Mouse (Mus musculus) kidney, embryonic 14.5 days (tissue): ENCODE measurements around the gene Dock1. TPM values are rescaled to one million over a fixed set of nuclear protein-coding genes. Genes with fewer than 3 reads are reported as not detected.
A peak's percentile ranks its signal among the peaks of the same experiment; 100 is the strongest.

ENCODE experiments used
- ATAC-seq: fragments of 200-750 bp; cut with Nextera tagmentation; 2 replicates; pipeline ENCODE4 v1.8.0; 2017; ENCODE audit warnings: moderate number of reproducible peaks, mild to moderate bottlenecking, moderate TSS enrichment, moderate library complexity; ENCODE audit not compliant: low FRiP score, low TSS enrichment
- H3K27ac ChIP-seq: fragments of 300-500 bp; sonication (generic); 2 replicates; pipeline ENCODE4 v1.5.1; 2014; ENCODE audit warnings: low read depth, mild to moderate bottlenecking, low read length, moderate library complexity, mixed read lengths
- H3K27me3 ChIP-seq: fragments of 300-500 bp; sonication (generic); 2 replicates; pipeline ENCODE4 v1.6.1; 2014; ENCODE audit warnings: mild to moderate bottlenecking, low read length; ENCODE audit not compliant: control insufficient read depth, insufficient read depth
- H3K36me3 ChIP-seq: fragments of 300-500 bp; sonication (generic); 2 replicates; pipeline ENCODE4 v1.6.1; 2014; ENCODE audit warnings: low read length, mixed read lengths; ENCODE audit not compliant: control insufficient read depth, insufficient read depth
- H3K4me1 ChIP-seq: fragments of 300-500 bp; sonication (generic); 2 replicates; pipeline ENCODE4 v1.6.1; 2014; ENCODE audit warnings: low read length, mixed read lengths; ENCODE audit not compliant: control insufficient read depth, insufficient read depth
- H3K4me2 ChIP-seq: fragments of 300-500 bp; sonication (generic); replicated peaks from 2 replicates; pipeline ENCODE4 v1.6.1; 2014; ENCODE audit warnings: low read depth, mild to moderate bottlenecking, low read length
- H3K4me3 ChIP-seq: fragments of 300-500 bp; sonication (generic); 2 replicates; pipeline ENCODE4 v1.5.1; 2014; ENCODE audit warnings: mild to moderate bottlenecking, low read length
- H3K9ac ChIP-seq: fragments of 300-500 bp; sonication (generic); 2 replicates; pipeline ENCODE4 v1.6.1; 2014; ENCODE audit warnings: low read depth, mild to moderate bottlenecking, low read length, moderate library complexity
- H3K9me3 ChIP-seq: fragments of 300-500 bp; sonication (generic); 2 replicates; pipeline ENCODE4 v1.6.1; 2016; ENCODE audit warnings: low read length; ENCODE audit not compliant: control insufficient read depth
- WGBS: fragments of 180-500 bp; shearing (Covaris S2); extraction: QIAGEN DNeasy Blood & Tissue Kit; methylation state at CpG from one replicate; pipeline ENCODE4 v1.1.7; 2014; 5-methylcytosine and 5-hydroxymethylcytosine counted together
- polyA plus RNA-seq: library from polyadenylated mRNA; unstranded; fragments of >200 nt; fragmentation: Nextera tagmentation; extraction: Ambion mirVana; gene quantifications from 2 replicates; pipeline ENCODE4 v1.2.1, GENCODE M21; 2014

Gene Dock1
- polyA plus RNA-seq, 1 experiment from 2014 or later: 60.6 TPM

DNA sequence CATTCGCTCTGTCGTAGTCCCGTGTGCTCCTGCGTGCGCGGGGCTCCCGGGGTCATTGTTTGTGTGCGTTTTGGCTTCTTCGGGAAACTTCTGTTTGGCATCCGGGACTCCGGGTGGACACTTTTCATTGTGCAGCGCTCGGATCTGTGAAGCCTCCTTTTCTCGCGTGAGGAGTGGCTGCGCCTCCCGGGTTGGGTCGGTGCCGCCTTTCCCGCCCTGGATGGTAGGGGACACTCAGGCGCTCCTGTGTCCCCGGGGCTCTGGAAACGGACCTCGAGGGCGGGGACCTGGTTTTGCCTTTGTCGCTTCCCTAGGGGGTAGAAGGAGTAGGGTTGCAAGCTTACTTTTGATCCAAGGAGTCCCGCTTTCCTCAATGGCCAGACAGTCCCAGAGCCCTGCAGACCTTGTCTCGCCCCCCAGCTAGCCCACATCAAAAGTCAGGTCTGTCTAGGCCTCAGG is 578 bp downstream of the Dock1 start:
- under 1% methylated on average over 28 of the region's 28 CpGs for WGBS
- peak overlapping the region; percentile 83 for H3K4me3 ChIP-seq
- no peaks in the 10 kb centered on the region; the same call in 1 of the 2 replicates for H3K27me3 ChIP-seq
- H3K4me2 ChIP-seq: peak overlapping the region; percentile 57
- peaks cover 34% of the 10 kb centered on the region for H3K4me1 ChIP-seq
- H3K9me3 ChIP-seq: no peaks in the 10 kb centered on the region
- peak overlapping the region; percentile 96 for H3K27ac ChIP-seq
- H3K36me3 ChIP-seq: no peaks in the 10 kb centered on the region
- ATAC-seq: peak; percentile 14; the same call in 1 of the 2 replicates
- H3K9ac ChIP-seq: peak overlapping the region; percentile 97

DNA sequence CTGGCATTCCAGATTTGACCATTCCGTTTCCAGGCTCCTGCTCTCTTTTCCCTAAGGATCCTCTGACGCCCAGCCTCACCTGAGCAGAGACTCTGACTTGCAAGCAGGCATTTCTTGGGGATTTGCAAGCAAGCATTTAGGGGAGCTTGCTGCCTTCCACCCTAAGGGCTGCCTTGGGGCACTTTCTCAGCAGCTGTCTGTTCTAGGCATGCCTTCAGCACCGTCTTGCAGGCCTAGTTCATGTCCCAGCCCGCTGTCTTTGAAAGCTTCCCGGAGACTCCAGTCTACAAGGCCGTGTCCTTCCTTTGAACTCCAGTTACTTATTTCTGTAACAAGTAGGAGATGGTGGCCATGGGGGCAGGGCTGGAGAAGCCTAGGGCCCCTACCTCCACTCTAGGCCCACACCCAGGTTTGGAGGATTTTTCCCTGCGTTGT is 1.0 kb downstream of the Dock1 start:
- 13% methylated on average over 7 of the region's 7 CpGs for WGBS
- H3K9ac ChIP-seq: peak overlapping the region; percentile 97
- peak; percentile 21; the same call in 1 of the 2 replicates for ATAC-seq
- H3K4me2 ChIP-seq: peak overlapping the region; percentile 57
- H3K4me1 ChIP-seq: peaks cover 36% of the 10 kb centered on the region
- H3K27me3 ChIP-seq: no peaks in the 10 kb centered on the region; the same call in 1 of the 2 replicates
- peak overlapping the region; percentile 96 for H3K27ac ChIP-seq
- H3K9me3 ChIP-seq: no peaks in the 10 kb centered on the region
- H3K36me3 ChIP-seq: no peaks in the 10 kb centered on the region
- H3K4me3 ChIP-seq: peak overlapping the region; percentile 83

DNA sequence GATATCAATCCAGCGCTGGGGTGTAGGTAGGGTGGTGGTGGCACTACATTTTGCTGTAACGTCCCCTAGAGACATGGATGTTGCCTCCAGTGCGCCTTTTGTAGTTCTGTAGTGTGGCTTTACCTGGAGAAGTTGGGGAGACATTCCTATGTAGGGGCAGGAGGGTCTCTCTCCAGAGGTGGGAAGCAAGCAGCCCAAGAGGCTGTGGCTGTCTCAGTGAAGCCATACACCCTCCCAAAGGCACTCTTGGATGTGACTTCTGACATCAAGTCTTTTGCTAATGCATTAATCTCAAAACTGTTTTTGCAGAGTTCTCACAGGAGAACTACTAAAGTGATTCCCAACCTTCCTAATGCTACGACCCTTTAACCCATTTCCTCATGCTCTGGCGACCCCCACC is 2.7 kb downstream of the Dock1 start:
- 70% methylated on average over 5 of the region's 5 CpGs for WGBS
- ATAC-seq: no peak
- Histone ChIP-seq H3K36me3 (no peaks in the 10 kb centered on the region), H3K4me1 (peaks cover 51% of the 10 kb centered on the region), H3K27ac (no peak overlapping the region), H3K27me3 (no peaks in the 10 kb centered on the region), H3K4me2 (no peak overlapping the region; the same call in 1 of the 2 replicates), H3K9me3 (no peaks in the 10 kb centered on the region), H3K9ac (no peak overlapping the region), H3K4me3 (no peak overlapping the region)

DNA sequence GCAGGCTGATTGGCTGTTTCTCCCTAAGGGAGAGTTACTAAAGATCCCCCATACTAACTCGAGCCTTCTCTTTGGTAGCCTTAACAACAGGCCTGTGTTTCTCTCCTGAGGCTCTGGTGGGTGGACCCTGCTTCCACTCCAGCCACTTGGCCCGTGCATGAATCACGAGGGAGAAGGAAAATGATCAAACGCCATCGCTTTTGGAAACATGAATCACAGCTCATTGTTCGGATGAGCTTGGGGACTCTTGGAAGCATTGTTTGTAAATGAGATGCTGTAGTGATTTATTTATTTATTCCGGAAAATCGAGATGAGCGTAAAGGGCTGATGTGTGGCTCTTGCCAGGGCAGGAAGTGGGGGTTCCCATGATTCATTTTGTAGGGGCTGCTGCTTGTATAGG is 3.5 kb downstream of the Dock1 start:
- Histone ChIP-seq H3K27ac (no peak overlapping the region), H3K4me3 (no peak overlapping the region), H3K9ac (no peak overlapping the region), H3K27me3 (no peaks in the 10 kb centered on the region), H3K4me2 (no peak overlapping the region), H3K36me3 (no peaks in the 10 kb centered on the region), H3K4me1 (peaks cover 59% of the 10 kb centered on the region), H3K9me3 (no peaks in the 10 kb centered on the region)
- 69% methylated on average over 9 of the region's 9 CpGs for WGBS
- ATAC-seq: no peak

DNA sequence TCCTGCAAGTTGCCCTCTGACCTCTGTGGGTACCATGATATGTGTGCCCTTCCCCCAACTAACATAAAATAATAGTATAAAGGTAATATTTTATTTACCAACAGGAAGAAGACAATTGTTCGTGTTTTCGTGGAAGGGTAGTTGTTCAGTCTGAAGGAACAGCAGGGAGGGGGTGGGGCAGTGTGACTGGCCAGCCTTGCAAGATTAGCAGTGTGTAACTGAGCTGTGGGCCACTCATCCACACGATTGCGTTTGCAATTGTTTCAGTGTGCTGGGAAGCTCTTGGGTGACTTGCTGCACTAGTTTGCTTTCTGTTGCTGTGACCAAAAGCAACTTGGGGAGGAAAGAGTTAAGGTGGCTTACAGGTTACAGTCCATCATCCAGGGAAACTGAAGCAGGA is 7.4 kb downstream of the Dock1 start:
- WGBS: 26% methylated on average over 4 of the region's 4 CpGs
- Histone ChIP-seq H3K4me2 (no peak overlapping the region), H3K27me3 (no peaks in the 10 kb centered on the region), H3K36me3 (no peaks in the 10 kb centered on the region), H3K27ac (no peak overlapping the region), H3K4me1 (peaks cover 50% of the 10 kb centered on the region), H3K9ac (no peak overlapping the region), H3K4me3 (no peak overlapping the region), H3K9me3 (no peaks in the 10 kb centered on the region)
- ATAC-seq: peak; percentile 57; the same call in 1 of the 2 replicates

DNA sequence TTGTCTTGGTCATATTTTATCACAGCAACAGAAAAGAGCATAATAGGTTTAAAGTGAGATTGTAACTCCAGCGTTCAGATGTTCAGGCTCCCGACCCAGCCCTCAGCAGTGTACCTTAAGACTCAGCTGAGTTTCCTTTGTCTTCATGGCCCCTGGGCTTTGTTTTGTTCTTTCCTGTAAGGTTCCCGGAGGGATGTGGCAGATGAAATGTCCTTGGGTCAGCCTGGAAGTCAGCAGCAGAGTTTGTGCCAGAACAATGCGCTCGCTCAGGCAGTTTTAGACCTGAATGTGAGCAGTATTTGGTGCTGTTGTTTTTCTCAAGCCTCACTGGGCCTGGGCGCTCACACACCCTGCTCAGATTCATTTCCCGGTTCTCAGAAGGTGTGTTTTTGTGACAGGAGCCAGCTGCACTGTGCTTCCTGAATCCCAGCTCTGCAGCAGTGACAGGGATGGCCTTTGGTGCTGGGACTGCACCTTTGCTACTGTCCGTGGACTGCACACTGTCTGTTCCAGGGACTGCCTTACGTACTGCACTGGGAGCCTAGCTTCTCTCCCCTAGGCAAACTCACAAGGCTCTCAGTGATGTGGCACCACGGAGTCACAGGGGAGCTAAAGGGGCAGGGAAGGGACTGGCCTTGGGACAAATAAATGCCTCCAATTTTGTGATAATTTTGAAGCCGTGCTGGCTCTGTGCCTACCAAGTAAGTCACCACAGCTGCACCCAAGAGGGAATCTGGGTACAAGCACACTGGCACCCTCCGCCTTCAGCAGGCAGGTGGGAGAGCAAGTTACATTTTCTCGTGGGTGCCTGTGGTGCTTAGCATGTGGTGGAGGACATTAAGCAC is 9.1 kb downstream of the Dock1 start:
- WGBS: 43% methylated on average over 13 of the region's 13 CpGs
- Histone ChIP-seq H3K9ac (0 out of 2 replicates have a peak overlapping the region, but pooled peaks have one; percentile 1), H3K9me3 (no peaks in the 10 kb centered on the region), H3K36me3 (no peaks in the 10 kb centered on the region), H3K27ac (peak overlapping the region; percentile 77), H3K4me2 (no peak overlapping the region), H3K4me3 (no peak overlapping the region), H3K4me1 (peaks cover 40% of the 10 kb centered on the region), H3K27me3 (no peaks in the 10 kb centered on the region)
- ATAC-seq: 0 out of 2 replicates have a peak, but pooled peaks have one; percentile 40

DNA sequence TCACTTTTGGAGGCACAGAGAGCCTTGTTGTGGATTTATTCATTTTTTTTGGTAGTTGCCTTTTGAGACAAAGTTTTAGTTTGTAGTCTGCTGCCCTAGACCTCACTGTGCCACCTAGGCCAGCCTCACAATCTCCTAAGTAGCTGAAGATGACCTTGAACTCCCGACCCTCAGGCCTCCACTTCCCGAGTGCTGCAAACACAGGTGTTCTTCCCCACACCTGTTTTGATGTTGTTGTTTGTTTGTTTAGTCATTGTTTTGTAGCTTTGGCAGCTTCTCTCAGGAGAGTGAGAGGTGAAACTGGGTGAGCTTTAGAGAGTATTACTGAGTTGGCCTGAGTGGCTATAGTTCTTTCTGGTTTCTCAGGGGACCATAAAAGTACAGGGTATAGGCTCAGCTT is 9.7 kb downstream of the Dock1 start:
- Histone ChIP-seq H3K4me1 (peaks cover 40% of the 10 kb centered on the region), H3K27me3 (no peaks in the 10 kb centered on the region), H3K27ac (peak overlapping the region; percentile 77; the same call in 1 of the 2 replicates), H3K9ac (no peak overlapping the region; the same call in 1 of the 2 replicates), H3K4me3 (no peak overlapping the region), H3K36me3 (no peaks in the 10 kb centered on the region), H3K4me2 (no peak overlapping the region), H3K9me3 (no peaks in the 10 kb centered on the region)
- WGBS: 71% methylated on average over 2 of the region's 2 CpGs
- no peak for ATAC-seq

DNA sequence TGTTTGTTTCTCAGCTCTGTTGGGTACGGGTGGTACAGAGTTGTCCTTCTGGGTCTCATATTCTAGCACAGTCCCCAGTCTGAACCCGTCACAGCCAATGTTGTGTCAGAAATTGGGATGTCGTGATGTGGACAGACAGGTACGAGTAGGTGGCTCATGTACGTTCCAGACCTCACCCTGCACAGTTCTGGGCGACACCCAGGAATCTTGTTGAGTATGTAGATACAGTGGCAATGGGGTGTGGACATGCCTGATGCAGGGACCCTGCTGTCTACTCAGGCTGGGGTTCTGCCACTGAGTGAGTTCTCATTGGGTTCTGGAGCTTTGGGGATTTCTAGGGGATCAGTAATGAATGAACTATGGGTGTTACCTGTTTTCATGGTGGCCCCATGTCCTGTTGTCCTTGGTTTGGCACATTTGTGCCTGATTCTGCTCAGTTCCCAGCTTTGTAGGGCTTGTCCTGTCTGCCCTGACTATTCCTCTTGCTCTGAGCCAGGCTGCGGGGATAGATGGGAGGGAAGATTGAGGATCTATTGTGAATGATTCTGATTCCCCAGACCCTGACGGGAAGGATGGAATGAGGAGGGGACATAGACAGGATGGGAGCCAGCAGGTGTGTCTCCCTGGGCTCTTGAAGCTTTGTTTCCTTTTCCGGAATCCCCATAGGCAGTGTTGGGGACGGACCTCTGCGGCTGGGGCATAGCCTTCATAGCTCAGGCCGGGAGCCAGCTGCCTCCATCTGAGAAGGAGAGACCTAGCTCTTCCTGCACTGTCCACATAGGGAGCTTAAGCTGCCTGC is 11.5 kb downstream of the Dock1 start:
- H3K27ac ChIP-seq: no peak overlapping the region
- whole genome bisulfite sequencing: 87% methylated on average over 12 of the region's 12 CpGs
- no peaks in the 10 kb centered on the region for H3K36me3 ChIP-seq
- H3K4me3 ChIP-seq: no peak overlapping the region
- no peak overlapping the region for H3K9ac ChIP-seq
- no peak for ATAC-seq
- H3K9me3 ChIP-seq: no peaks in the 10 kb centered on the region
- no peak overlapping the region for H3K4me2 ChIP-seq
- no peaks in the 10 kb centered on the region for H3K27me3 ChIP-seq
- H3K4me1 ChIP-seq: peaks cover 32% of the 10 kb centered on the region
